Mouse (Mus musculus): ENCODE measurements at regions not wholly inside any gene's neighbourhood (a gene's known extent, or its start where the extent isn't known, plus 50 kb on each side); places are given as distances from the start of the nearest gene placed in this dataset.

GRCm38 (mm10) chr13:101501845-101502284 lies 266.2 kb downstream of the Pik3r1 start:
- DNase-seq = no peak

DNA sequence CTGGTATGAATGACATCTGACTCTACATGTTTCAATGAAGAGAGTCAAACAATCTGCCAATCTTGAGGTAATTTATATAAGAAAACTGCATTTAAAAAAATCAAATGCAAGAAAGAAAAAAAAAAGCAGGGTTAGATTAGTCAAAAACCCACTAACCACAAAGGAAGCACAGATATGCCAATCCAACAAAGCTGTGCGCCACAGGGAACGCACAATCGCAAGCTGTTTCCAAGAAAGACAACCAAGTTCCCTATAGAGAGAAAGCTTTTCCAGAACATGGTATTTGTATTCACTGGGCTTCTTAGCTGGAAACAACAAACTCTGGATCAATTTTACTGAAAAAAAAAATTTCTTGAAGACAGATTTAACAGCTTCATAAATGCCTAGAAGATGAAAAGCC lies 267.0 kb downstream of the Pik3r1 start:
- no peak for DNase-seq

- no peak for DNase-seq
Measured at GRCm38 (mm10) chr13:101491835-101492234, 276.2 kb downstream of the Pik3r1 start.

GRCm38 (mm10) chr13:101490961-101491360 lies 277.1 kb downstream of the Pik3r1 start:
- DNase-seq = no peak

- no peak for DNase-seq
Measured at GRCm38 (mm10) chr13:101487621-101488020, 280.4 kb downstream of the Pik3r1 start.

GRCm38 (mm10) chr13:101485823-101486222 lies 282.2 kb downstream of the Pik3r1 start:
- no peak for DNase-seq

DNA sequence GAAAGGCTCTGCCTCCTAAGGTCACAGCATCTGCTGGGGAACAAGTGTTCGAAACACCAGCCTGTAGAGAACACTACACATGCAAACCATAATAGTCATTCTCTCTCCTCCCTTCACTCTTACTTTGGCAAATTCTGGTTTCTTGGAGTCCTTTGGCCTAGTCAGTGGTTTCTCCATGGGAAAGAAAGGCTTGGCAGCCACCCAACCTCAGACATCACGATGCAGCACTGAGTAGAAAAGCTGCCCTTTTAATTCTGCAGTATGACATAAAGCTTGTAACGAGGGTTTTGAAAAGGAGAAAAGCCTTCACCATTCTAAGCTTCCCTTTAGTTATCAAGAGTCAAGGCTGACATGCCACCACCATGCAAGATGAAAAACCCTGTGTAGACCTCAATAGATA lies 284.2 kb downstream of the Pik3r1 start:
- DNase-seq = no peak

DNA sequence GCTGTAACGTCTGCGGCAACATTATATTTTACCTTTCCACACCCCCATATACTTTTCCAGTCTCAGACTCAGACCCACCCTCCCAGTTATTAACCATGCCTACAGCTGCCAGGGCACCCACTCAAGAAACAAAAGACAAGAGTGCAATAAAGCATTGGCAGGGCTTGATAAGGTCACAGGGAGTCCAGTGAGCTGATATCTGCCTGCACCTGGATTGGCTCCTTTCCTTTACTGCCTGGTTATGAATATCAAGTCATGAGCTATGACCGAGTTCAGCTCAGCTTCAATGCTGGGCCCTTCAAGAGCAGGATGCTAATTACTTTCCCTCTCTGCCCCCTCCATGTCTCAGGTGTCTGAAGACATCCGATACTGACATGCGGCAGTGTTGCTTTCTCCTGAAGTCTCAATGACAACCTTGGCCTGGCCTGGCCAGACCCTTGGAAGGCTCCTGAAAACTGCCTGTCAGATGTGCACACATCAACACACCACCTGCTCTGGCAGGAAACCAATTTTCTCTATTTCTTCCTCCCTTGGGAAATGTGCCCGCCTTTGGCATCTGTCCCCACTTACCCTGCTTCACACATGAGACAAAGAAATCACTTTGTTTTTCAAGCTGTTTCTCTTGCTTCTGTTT lies 286.3 kb downstream of the Pik3r1 start:
- peak; percentile 29 for DNase-seq

- DNase-seq = no peak
Measured at GRCm38 (mm10) chr13:101479297-101479652, 288.7 kb downstream of the Pik3r1 start.

- no peak for DNase-seq
Measured at GRCm38 (mm10) chr13:101478608-101479296, 289.3 kb downstream of the Pik3r1 start.

DNA sequence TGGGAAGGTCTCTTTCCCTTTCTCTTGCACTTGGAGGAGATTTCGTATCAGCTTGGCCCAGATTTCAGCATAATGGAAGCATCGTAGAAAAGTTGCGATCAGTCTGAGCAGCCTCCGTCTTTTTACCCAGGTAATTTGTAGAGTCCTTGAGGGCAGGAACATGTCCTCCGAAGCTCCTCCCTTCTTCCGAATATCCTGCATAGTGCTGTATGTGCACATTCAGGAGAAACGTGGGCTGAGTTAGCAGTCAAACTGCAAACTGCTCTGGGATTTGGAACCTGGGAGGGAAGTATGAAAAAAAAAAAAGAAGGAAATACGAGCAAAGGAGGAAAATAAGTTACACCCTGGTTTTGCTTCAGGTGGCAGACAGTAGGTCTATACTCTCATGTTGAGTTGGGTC lies 294.7 kb downstream of the Pik3r1 start:
- DNase-seq = no peak

- peak; percentile 49 for DNase-seq
Measured at GRCm38 (mm10) chr13:101470560-101471247, 297.3 kb downstream of the Pik3r1 start.

DNA sequence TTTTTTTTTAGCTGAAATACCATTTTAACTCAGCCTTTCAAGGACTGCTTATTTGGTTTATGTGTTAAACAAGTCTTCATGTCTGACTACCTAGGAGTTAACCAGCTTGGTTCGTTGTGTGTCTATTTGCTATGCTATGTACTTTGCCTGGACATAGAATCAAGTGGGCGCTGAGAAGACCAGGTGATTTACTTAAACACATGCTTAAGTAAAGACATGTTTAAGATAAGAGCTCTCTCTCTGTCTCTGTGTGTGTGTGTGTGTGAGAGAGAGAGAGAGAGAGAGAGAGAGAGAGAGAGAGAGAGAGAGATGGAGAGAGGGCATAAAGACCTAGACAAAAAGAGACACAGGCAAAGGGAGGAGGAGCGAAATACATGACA lies 302.3 kb downstream of the Pik3r1 start:
- DNase-seq = no peak

DNA sequence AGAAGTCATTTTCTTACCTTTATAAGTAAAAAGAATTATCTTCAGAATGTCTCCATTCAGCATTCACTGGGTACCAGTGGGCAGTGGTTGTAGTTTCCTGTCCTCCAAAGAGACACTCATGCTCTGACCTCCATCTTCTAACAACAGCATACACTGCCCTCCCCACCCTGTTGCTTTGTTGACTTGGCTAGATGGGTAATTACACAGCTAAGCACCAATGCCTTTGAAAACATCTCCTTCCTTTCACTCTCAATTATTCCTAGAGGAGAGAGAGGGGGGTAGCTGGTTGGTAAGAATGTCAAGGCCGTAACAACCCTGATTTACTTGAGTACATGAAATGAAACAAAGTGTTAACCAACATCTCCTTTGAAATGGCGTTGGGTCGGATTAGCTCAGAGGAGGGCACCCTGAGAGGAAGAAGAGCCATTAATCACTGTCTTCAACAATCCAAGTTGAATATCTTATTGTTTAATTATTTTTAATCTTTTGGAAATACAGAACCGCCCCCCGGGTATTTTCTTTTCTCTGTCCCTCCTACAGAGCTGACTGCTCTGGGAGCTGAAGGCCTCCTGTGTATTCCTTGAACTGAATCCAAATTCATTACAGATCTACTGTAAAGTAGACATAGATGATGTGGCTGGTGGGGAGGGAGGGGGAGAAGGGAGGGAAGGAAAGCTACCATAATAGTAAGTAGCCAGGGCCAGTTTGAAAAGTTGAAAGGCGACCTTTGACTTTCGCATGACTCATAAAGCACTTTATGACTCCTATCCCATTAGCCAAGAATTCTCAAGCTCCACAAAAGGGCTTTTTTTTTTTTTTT lies 302.9 kb downstream of the Pik3r1 start:
- DNase-seq = no peak

GRCm38 (mm10) chr13:101456926-101457325 lies 311.1 kb downstream of the Pik3r1 start:
- no peak for DNase-seq

- DNase-seq = no peak
Measured at GRCm38 (mm10) chr13:101454276-101454675, 313.7 kb downstream of the Pik3r1 start.

DNA sequence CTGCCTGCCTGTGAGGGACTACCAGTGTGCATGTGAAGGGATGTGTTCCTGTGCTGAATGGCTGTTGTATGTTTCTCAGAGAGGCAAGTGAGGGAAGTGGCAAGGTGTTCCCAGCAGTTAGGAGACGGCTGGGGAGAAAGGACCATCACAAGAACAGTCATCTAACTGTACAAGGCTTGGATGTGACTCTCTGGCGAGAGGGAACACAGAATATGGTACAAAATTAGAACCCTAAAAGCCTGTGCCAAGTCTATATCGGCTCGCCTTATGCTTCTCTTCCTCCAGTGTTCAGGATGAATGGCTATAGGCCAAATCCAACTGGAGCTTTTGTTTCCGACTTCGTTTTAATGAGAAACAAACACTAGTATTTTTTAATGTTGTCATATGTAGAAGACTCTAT lies 317.5 kb downstream of the Pik3r1 start:
- peak; percentile 6 for DNase-seq

GRCm38 (mm10) chr13:101439517-101439916 lies 328.5 kb downstream of the Pik3r1 start:
- DNase-seq = no peak

- DNase-seq = no peak
Measured at GRCm38 (mm10) chr13:101439041-101439440, 329.0 kb downstream of the Pik3r1 start.

- DNase-seq = no peak
Measured at GRCm38 (mm10) chr13:101433162-101433561, 334.9 kb downstream of the Pik3r1 start.

- DNase-seq = no peak
Measured at GRCm38 (mm10) chr13:101427426-101428221, 340.4 kb downstream of the Pik3r1 start.

- no peak for DNase-seq
Measured at GRCm38 (mm10) chr13:101426461-101426860, 341.6 kb downstream of the Pik3r1 start.

Data from right cerebral cortex, postnatal 4 days (tissue).